Mouse (Mus musculus): ENCODE measurements around the gene Syde2.

GRCm38 (mm10) chr3:145953411-145953810 is 34.3 kb upstream of the Syde2 start:
- TF ChIP-seq CTCF (conservative IDR thresholded peaks at IDR 0.05; ENCODE audit: insufficient read depth, insufficient read length, low read depth, low read length) = no peak
- TF ChIP-seq POLR2A (IDR thresholded peaks at IDR 0.05; ENCODE audit: low read depth, low read length) = no peak

Measured in kidney, adult 2 months (tissue).